Mouse (Mus musculus) bone marrow, adult 2 months (tissue): ENCODE measurements around the gene Tmem30a.

Experiments
- CTCF ChIP-seq: fragments of 200-500 bp; IDR thresholded peaks from 2 replicates; pipeline ENCODE4 v1.5.1; 2011; ENCODE audit warnings: low read length, control low read depth; ENCODE audit not compliant: control insufficient read depth, insufficient read depth
- POLR2A ChIP-seq: fragments of 200-500 bp; IDR thresholded peaks from 2 replicates; pipeline ENCODE4 v1.6.1; 2011; ENCODE audit warnings: low read depth, mild to moderate bottlenecking, control low read depth, low read length, borderline replicate concordance; ENCODE audit not compliant: control insufficient read depth

- TF ChIP-seq POLR2A (no peak), CTCF (no peak)
These were observed 7.6 kb downstream of the Tmem30a start for GRCm38 (mm10) chr9:79785794-79786085.
